Mouse (Mus musculus): ENCODE measurements around the gene Magi1.

The Magi1 gene

GRCm38 (mm10) chr6:94159256-94159655 is 124.5 kb downstream of the Magi1 start:
- DNase-seq (ENCODE audit: low read depth, low spot score): no peak

GRCm38 (mm10) chr6:94158119-94158848 is 125.4 kb downstream of the Magi1 start:
- DNase-seq (ENCODE audit: low read depth, low spot score): no peak

- DNase-seq (ENCODE audit: low read depth, low spot score): no peak
Observed at GRCm38 (mm10) chr6:94155996-94156395, 127.7 kb downstream of the Magi1 start.

- no peak for DNase-seq (ENCODE audit: low read depth, low spot score)
Observed at GRCm38 (mm10) chr6:94154854-94155601, 128.7 kb downstream of the Magi1 start.

- no peak for DNase-seq (ENCODE audit: low read depth, low spot score)
Observed at GRCm38 (mm10) chr6:94152881-94153280, 130.8 kb downstream of the Magi1 start.

GRCm38 (mm10) chr6:94150876-94151275 is 132.8 kb downstream of the Magi1 start:
- no peak for DNase-seq (ENCODE audit: low read depth, low spot score)

GRCm38 (mm10) chr6:94149800-94150199 is 133.9 kb downstream of the Magi1 start:
- DNase-seq (ENCODE audit: low read depth, low spot score): no peak

GRCm38 (mm10) chr6:94146206-94146493 is 137.6 kb downstream of the Magi1 start:
- no peak for DNase-seq (ENCODE audit: low read depth, low spot score)

- no peak for DNase-seq (ENCODE audit: low read depth, low spot score)
Observed at GRCm38 (mm10) chr6:94145430-94146205, 138.1 kb downstream of the Magi1 start.

- no peak for DNase-seq (ENCODE audit: low read depth, low spot score)
Observed at GRCm38 (mm10) chr6:94142493-94142892, 141.2 kb downstream of the Magi1 start.

GRCm38 (mm10) chr6:94141496-94141895 is 142.2 kb downstream of the Magi1 start:
- DNase-seq (ENCODE audit: low read depth, low spot score): no peak

GRCm38 (mm10) chr6:94139952-94140414 is 143.7 kb downstream of the Magi1 start:
- no peak for DNase-seq (ENCODE audit: low read depth, low spot score)

GRCm38 (mm10) chr6:94136693-94137092 is 147.0 kb downstream of the Magi1 start:
- DNase-seq (ENCODE audit: low read depth, low spot score): no peak

GRCm38 (mm10) chr6:94134159-94134558 is 149.6 kb downstream of the Magi1 start:
- DNase-seq (ENCODE audit: low read depth, low spot score): no peak

- no peak for DNase-seq (ENCODE audit: low read depth, low spot score)
Observed at GRCm38 (mm10) chr6:94131999-94132398, 151.7 kb downstream of the Magi1 start.

GRCm38 (mm10) chr6:94130389-94130788 is 153.3 kb downstream of the Magi1 start:
- no peak for DNase-seq (ENCODE audit: low read depth, low spot score)

GRCm38 (mm10) chr6:94126763-94127162 is 157.0 kb downstream of the Magi1 start:
- DNase-seq (ENCODE audit: low read depth, low spot score): no peak

- DNase-seq (ENCODE audit: low read depth, low spot score): no peak
Observed at GRCm38 (mm10) chr6:94125144-94125543, 158.6 kb downstream of the Magi1 start.

- DNase-seq (ENCODE audit: low read depth, low spot score): no peak
Observed at GRCm38 (mm10) chr6:94124279-94124678, 159.4 kb downstream of the Magi1 start.

- DNase-seq (ENCODE audit: low read depth, low spot score): no peak
Observed at GRCm38 (mm10) chr6:94122566-94123150, 161.1 kb downstream of the Magi1 start.

GRCm38 (mm10) chr6:94121488-94121887 is 162.2 kb downstream of the Magi1 start:
- DNase-seq (ENCODE audit: low read depth, low spot score): no peak
